Mouse (Mus musculus) spleen, adult 2 months (tissue): ENCODE results near the gene Snapin.

Experiments
- CTCF ChIP-seq: fragments of 200-500 bp; IDR thresholded peaks from 2 replicates; pipeline ENCODE4 v1.5.1; 2011; ENCODE audit warnings: mild to moderate bottlenecking, inconsistent platforms; ENCODE audit not compliant: insufficient read depth, insufficient read length, insufficient replicate concordance; ENCODE audit errors: extremely low read depth
- POLR2A ChIP-seq: fragments of 200-500 bp; IDR thresholded peaks from 2 replicates; pipeline ENCODE4 v1.6.1; 2011; ENCODE audit warnings: low read depth, low read length, inconsistent platforms

GRCm38 (mm10) chr3:90513796-90514590 is 23.2 kb upstream of the Snapin start, which contains the start of the genes S100a1 and S100a13:
- TF ChIP-seq CTCF: no peak
- TF ChIP-seq POLR2A: no peak
